Mouse (Mus musculus): ENCODE data around the gene Tns1. TPM values are rescaled to one million over a fixed set of nuclear protein-coding genes. Genes with fewer than 3 reads are reported as not detected.
A peak's percentile ranks its signal among the peaks of the same experiment; 100 is the strongest.

Gene Tns1
- polyA plus RNA-seq, 1 experiment, result 13.2 TPM

DNA sequence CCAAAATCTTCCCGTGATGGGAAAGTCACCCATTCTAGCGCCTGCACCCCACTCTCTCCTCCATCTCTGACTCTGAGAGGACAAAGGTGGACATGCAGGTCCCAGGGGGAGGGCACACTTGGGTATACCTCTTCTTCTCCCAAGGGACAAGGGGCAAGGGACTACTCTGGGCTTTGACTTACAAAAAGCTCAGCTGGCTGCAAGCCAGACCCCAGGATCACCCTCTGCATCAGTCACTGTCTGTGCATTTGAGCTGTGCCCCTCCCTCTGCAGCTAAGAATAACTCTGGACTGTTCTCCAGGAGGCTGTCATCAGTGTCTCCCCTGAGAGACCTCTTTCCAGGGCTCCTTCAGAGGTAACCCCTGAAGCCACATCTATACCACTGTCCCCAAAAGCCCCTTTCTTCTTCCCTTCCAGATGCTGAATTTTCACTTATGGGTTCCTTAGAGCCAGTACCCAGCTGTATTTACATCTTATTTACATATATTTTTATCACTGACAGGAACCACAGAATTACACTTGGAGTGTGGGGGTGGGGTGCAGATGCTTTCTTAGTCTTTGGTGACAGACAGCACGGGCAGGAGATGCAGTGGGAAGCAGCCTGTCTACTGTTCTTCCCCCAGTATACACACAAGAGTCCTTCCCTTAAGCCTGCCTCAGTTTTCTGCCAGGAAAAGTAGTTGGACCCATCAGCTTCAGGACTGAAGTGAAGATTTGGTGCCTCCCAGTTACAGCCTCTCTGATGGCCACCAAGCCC, 81.4 kb downstream of the Tns1 start:
- H3K9me3 ChIP-seq, result no peaks in the 10 kb centered on the region
- TF ChIP-seq FLI1 (IDR thresholded peaks at IDR 0.05; ENCODE audit: low read length), result no peak
- TF ChIP-seq GATA1 (IDR thresholded peaks at IDR 0.05; ENCODE audit: borderline replicate concordance, low read length), result no peak
- H3K36me3 ChIP-seq (replicated peaks; ENCODE audit: low read length), result no peaks in the 10 kb centered on the region
- H3K27me3 ChIP-seq (replicated peaks), result peaks cover 96% of the 10 kb centered on the region
- H3K4me1 ChIP-seq, result peaks cover 40% of the 10 kb centered on the region
- no peak overlapping the region for H3K4me3 ChIP-seq (replicated peaks)

DNA sequence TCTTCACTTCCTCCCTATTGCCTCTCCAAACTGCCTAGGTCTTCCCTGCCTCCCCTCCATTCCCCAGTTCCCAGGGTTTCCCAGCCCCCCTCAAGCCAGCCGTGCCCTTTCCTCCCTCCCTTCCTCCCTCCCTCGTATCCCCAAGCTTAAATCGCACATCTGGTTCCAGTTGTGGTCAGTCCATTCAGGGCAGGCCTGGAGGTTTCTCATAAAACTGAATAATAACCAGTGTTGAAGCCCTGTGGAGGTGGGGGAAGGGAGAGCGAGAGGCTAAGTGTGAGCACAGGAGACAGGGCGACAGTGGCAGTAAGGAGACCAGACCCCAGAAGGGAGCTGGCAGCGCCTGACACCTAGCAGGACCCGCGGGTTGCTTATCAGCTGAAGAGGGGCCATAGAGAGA, 82.6 kb downstream of the Tns1 start:
- Histone ChIP-seq H3K4me3 (replicated peaks) (no peak overlapping the region), H3K36me3 (replicated peaks; ENCODE audit: low read length) (no peaks in the 10 kb centered on the region), H3K4me1 (peaks cover 41% of the 10 kb centered on the region), H3K27me3 (replicated peaks) (peaks cover 95% of the 10 kb centered on the region), H3K9me3 (no peaks in the 10 kb centered on the region)
- TF ChIP-seq GATA1 (IDR thresholded peaks at IDR 0.05; ENCODE audit: borderline replicate concordance, low read length), result no peak
- no peak for TF ChIP-seq FLI1 (IDR thresholded peaks at IDR 0.05; ENCODE audit: low read length)

DNA sequence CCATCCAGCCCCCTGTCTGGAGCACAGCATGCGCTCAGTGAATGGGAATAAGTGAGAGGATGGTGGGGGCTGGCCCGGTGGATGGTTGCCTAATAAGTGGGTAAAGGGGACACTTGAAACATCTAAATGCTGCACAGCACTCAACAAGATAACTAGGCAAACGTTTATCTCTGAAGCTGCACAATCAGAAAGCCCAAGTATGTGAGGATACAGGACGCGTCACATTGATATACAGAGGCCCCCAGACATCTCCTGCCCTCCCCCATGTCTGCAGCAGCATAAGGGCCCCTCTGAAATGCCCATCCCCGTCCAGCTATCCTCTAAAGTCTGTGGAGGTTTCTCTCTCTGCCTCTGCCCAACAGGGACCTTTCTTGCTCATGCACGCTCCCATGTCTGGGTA, 83.1 kb downstream of the Tns1 start:
- H3K4me1 ChIP-seq, result peaks cover 46% of the 10 kb centered on the region
- no peaks in the 10 kb centered on the region for H3K9me3 ChIP-seq
- TF ChIP-seq FLI1 (IDR thresholded peaks at IDR 0.05; ENCODE audit: low read length) (no peak), GATA1 (IDR thresholded peaks at IDR 0.05; ENCODE audit: borderline replicate concordance, low read length) (no peak)

DNA sequence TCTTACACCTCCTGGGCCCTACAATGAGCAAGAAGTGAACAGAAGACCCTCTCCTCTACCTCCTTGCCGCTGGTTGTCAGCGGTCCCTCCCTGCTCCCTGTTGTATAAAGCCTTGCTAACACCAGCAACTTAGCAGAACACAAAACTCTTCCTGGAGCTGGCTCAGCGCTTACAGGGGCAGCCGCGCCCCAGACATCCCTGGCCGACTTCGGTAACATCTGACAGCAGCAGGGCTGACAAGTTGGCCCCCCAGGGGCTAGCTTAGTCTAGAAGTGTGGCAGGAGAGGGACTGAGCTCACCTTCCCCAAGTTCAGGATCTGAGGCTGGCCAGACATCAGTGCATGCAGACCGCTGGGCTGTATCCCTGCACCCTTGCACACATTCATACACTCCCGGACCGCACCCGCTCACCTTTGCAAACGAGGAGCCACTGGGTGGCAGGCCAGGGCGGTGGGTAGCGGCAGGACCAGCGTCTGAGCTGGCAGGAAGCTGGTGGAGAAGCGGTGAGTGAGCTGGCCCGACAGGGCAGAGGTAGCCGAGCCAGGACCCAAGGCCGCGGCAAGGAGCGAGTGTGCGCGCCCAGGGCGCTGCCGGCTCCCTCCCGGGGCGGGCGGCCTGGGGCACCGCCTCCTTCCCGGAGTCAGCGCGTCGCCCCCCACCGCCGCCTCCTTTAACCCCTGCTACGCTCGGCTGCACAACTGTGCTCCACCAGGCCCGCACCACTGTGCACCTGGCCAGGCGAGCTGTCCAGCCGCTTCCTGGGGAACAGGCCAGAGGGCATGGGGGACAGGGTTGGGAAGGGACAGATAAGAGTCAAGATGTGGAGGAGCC, 87.5 kb downstream of the Tns1 start:
- TF ChIP-seq FLI1 (IDR thresholded peaks at IDR 0.05; ENCODE audit: low read length) (no peak), GATA1 (IDR thresholded peaks at IDR 0.05; ENCODE audit: borderline replicate concordance, low read length) (no peak)
- H3K27me3 ChIP-seq (replicated peaks), result peaks cover 95% of the 10 kb centered on the region
- H3K9me3 ChIP-seq, result no peaks in the 10 kb centered on the region
- H3K36me3 ChIP-seq (replicated peaks; ENCODE audit: low read length), result no peaks in the 10 kb centered on the region
- peak overlapping the region; percentile 87 for H3K4me3 ChIP-seq (replicated peaks)
- peaks cover 60% of the 10 kb centered on the region for H3K4me1 ChIP-seq

More for the DNA sequence above, 83.1 kb downstream of the Tns1 start:
- H3K36me3 ChIP-seq (replicated peaks; ENCODE audit: low read length), result no peaks in the 10 kb centered on the region
- peaks cover 95% of the 10 kb centered on the region for H3K27me3 ChIP-seq (replicated peaks)
- no peak overlapping the region for H3K4me3 ChIP-seq (replicated peaks)

DNA sequence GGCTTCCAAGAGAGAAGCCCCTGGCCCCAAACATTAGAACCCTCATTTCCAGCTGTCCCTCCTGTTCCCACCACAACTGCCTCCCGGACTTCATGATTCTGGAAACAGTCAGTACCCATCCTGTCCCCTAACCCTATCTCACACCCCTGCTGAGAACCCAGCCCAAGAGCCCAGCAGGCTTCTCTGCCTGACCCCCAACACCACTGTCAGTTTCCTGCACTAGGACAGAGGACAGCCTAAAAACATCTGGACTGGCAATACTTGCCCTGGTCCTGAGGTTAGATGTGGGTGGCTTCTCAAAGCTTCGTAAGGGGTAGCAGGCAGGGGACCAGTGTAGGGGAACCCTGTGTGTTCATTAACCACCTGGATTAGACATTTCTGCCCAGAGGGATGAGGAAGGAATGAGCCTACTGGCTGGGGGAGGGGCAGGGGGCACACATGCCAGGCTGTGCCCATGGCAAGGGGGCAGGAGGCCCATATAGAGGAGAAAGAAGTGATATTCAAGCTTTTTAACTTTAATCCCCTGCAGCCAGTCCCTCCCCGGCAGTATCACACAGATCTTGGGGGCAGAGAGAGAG, 88.2 kb downstream of the Tns1 start:
- TF ChIP-seq FLI1 (IDR thresholded peaks at IDR 0.05; ENCODE audit: low read length) (no peak), GATA1 (IDR thresholded peaks at IDR 0.05; ENCODE audit: borderline replicate concordance, low read length) (no peak)
- Histone ChIP-seq H3K27me3 (replicated peaks) (peaks cover 95% of the 10 kb centered on the region), H3K36me3 (replicated peaks; ENCODE audit: low read length) (no peaks in the 10 kb centered on the region), H3K4me3 (replicated peaks) (no peak overlapping the region), H3K4me1 (peaks cover 60% of the 10 kb centered on the region), H3K9me3 (no peaks in the 10 kb centered on the region)

DNA sequence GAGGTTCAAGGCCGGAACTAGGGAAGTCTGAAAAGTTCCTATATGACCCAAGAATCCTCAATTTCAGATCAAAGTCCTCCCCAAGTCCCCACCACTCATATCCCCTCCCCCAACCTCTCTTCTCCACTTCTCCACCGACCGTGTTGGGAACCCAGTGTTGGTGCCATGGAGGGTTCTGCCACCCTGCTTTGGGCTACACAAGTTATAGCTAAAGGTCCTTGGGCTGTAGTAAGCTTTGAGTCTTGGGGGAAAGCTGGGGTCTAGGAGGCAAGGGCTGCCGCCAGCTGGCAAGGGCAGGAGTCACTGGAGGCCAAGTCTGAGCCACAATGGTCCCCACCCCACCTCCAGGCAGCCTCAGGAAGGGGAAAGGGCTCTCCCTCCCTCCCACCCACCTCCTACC, 88.8 kb downstream of the Tns1 start:
- Histone ChIP-seq H3K9me3 (no peaks in the 10 kb centered on the region), H3K27me3 (replicated peaks) (peaks cover 95% of the 10 kb centered on the region), H3K36me3 (replicated peaks; ENCODE audit: low read length) (no peaks in the 10 kb centered on the region), H3K4me3 (replicated peaks) (no peak overlapping the region), H3K4me1 (peaks cover 63% of the 10 kb centered on the region)
- TF ChIP-seq FLI1 (IDR thresholded peaks at IDR 0.05; ENCODE audit: low read length) (no peak), GATA1 (IDR thresholded peaks at IDR 0.05; ENCODE audit: borderline replicate concordance, low read length) (no peak)

DNA sequence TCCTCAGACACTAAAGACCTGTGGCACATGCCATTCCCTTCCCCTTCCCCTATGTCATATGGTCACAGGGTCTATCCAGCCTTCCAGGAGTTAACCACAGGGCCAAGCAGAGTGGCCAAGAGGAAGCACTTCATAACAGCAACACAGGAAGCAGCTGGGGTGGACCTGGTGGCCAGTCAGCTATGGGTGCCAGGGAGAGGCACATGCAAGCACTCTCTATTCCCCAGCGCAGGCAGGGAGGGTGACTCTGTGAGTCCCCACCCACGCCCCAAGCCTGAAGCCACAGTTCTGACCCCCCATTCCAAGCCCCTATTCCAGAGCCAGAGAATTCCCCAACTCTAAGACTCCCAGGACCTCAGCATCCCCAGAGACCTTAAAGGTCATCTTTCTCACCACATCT, 89.5 kb downstream of the Tns1 start:
- TF ChIP-seq FLI1 (IDR thresholded peaks at IDR 0.05; ENCODE audit: low read length), result no peak
- TF ChIP-seq GATA1 (IDR thresholded peaks at IDR 0.05; ENCODE audit: borderline replicate concordance, low read length), result no peak
- Histone ChIP-seq H3K27me3 (replicated peaks) (peaks cover 95% of the 10 kb centered on the region), H3K4me3 (replicated peaks) (peak overlapping the region; percentile 20), H3K4me1 (peaks cover 62% of the 10 kb centered on the region), H3K9me3 (no peaks in the 10 kb centered on the region), H3K36me3 (replicated peaks; ENCODE audit: low read length) (no peaks in the 10 kb centered on the region)

DNA sequence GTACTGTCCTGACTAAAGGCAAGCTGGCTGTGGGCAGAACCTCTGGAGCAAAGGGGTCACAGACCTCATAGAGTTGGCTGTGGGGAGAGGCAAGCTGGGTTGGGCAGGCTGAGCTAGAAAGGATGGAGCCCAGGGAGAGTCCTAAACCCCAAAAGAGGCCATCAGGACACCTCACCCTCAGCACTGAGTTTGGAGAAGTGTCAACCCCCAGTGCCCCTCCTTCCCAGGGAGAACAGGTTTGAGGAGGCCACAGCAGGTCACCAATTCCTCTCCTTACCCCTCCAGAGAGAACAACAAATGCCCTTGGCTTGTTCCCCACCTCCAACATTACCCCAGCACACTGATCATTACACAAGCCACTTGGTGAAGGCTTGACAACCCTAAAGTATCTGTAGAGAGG, 90.0 kb downstream of the Tns1 start:
- Histone ChIP-seq H3K9me3 (no peaks in the 10 kb centered on the region), H3K4me1 (peaks cover 59% of the 10 kb centered on the region), H3K36me3 (replicated peaks; ENCODE audit: low read length) (no peaks in the 10 kb centered on the region), H3K4me3 (replicated peaks) (peak overlapping the region; percentile 21), H3K27me3 (replicated peaks) (peaks cover 95% of the 10 kb centered on the region)
- TF ChIP-seq FLI1 (IDR thresholded peaks at IDR 0.05; ENCODE audit: low read length), result no peak
- TF ChIP-seq GATA1 (IDR thresholded peaks at IDR 0.05; ENCODE audit: borderline replicate concordance, low read length), result no peak

DNA sequence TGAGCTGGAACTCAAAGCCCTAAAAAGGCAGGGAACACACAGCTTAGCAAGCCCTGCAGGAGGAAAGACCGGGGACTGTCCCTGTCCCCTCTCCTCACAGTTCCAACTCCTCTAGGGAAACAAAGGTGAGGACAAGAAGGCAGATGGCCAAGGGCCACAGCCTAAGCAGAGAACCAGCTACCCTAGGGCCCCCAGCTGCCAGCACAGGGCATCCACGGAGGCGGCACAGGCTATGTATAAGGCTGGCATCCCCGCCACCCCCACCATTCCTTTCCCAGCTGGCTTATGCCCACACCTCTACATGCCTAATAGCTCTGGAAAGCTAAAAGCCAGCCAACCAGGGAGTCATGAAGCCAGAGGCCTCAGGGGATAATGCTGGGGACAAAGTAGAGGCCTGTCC, 90.8 kb downstream of the Tns1 start:
- no peak overlapping the region for H3K4me3 ChIP-seq (replicated peaks)
- H3K27me3 ChIP-seq (replicated peaks), result peaks cover 95% of the 10 kb centered on the region
- H3K4me1 ChIP-seq, result peaks cover 55% of the 10 kb centered on the region
- H3K9me3 ChIP-seq, result no peaks in the 10 kb centered on the region
- no peaks in the 10 kb centered on the region for H3K36me3 ChIP-seq (replicated peaks; ENCODE audit: low read length)
- TF ChIP-seq GATA1 (IDR thresholded peaks at IDR 0.05; ENCODE audit: borderline replicate concordance, low read length), result no peak
- no peak for TF ChIP-seq FLI1 (IDR thresholded peaks at IDR 0.05; ENCODE audit: low read length)

DNA sequence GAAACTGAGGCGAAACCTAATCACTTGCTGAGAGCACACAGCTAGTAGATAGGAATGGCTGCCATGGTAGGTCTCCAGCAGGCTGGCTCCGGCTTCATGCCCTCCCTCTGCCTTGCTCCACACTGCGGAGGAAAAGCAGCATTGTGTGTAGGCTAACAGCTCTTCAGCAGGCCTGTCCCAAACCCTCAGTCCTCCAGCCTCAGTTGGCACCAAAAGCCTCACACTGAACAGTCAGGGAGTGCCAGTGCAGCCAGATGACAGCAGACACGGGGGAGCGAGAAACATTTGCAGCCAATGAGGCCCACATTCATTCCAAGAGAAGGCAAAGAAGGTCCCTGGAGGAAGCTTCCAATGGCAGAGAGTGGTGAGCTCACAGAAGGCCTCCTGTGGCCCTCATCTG, 91.3 kb downstream of the Tns1 start:
- Histone ChIP-seq H3K9me3 (no peaks in the 10 kb centered on the region), H3K36me3 (replicated peaks; ENCODE audit: low read length) (no peaks in the 10 kb centered on the region), H3K4me3 (replicated peaks) (no peak overlapping the region), H3K27me3 (replicated peaks) (peaks cover 95% of the 10 kb centered on the region), H3K4me1 (peaks cover 57% of the 10 kb centered on the region)
- TF ChIP-seq GATA1 (IDR thresholded peaks at IDR 0.05; ENCODE audit: borderline replicate concordance, low read length) (no peak), FLI1 (IDR thresholded peaks at IDR 0.05; ENCODE audit: low read length) (no peak)

All from megakaryocyte, embryonic 14.5 days (primary cell).